Mouse (Mus musculus) hindbrain, embryonic 12.5 days (tissue): ENCODE results near the gene Sat1. TPM values are rescaled to one million over a fixed set of nuclear protein-coding genes. Genes with fewer than 3 reads are reported as not detected.

ENCODE experiments used
- polyA plus RNA-seq: library from polyadenylated mRNA; unstranded; fragments of >200 nt; fragmentation: Nextera tagmentation; extraction: Ambion mirVana; gene quantifications from 2 replicates; pipeline ENCODE4 v1.2.1, GENCODE M21; 2016

The Sat1 gene
- polyA plus RNA-seq, 1 experiment from 2014 or later = 78.5 TPM

Other genes with a start within 250 kb of the Sat1 start
- not detected in 2 replicates for gene Magea8, start 220.6 kb downstream of the Sat1 start, polyA plus RNA-seq
- gene Magea5, start 153.3 kb downstream of the Sat1 start, polyA plus RNA-seq = not detected in 2 replicates
- gene Magea1, start 126.7 kb downstream of the Sat1 start, polyA plus RNA-seq = not detected in 2 replicates
- not detected in 2 replicates for gene Magea2, start 122.8 kb downstream of the Sat1 start, polyA plus RNA-seq
- gene Cldn34b2, start 88.0 kb downstream of the Sat1 start, polyA plus RNA-seq = not detected in 2 replicates
- 31.2 and 34.7 TPM in 2 replicates for gene Acot9, start 46.0 kb upstream of the Sat1 start, polyA plus RNA-seq
- gene Prdx4, start 124.3 kb upstream of the Sat1 start, polyA plus RNA-seq = 189 and 203 TPM in 2 replicates